Mouse (Mus musculus) MEL (cell line): Measurements from ENCODE around the gene Slc29a3. TPM values are rescaled to one million over a fixed set of nuclear protein-coding genes. Genes with fewer than 3 reads are reported as not detected.

Source experiments
- DNase-seq: peaks from one replicate; pipeline ENCODE4 v3.0.0; 2011; ENCODE audit warnings: low read depth, low spot score
- H3K27ac ChIP-seq: 2 replicates; pipeline ENCODE4 v1.5.1; 2012; ENCODE audit warnings: low read depth, mild to moderate bottlenecking, control low read depth, low read length, moderate library complexity; ENCODE audit not compliant: control insufficient read depth
- H3K27me3 ChIP-seq, 2 experiments: fragments of 150-350 bp in 1 of 2; sonication (generic) in 1 of 2; 2 replicates each; pipeline ENCODE4 v1.6.1; 2012; ENCODE audit warnings: low read length in 2 of 2, mild to moderate bottlenecking in 2 of 2, improper control_type of control experiment in 1 of 2, moderate library complexity in 1 of 2; ENCODE audit not compliant: insufficient read depth in 2 of 2, control insufficient read depth in 1 of 2
- H3K36me3 ChIP-seq, 2 experiments: 2 replicates each; pipeline ENCODE4 v1.6.1; 2012 to 2014; ENCODE audit warnings: low read length in 2 of 2, improper control_type of control experiment in 1 of 2, inconsistent platforms in 1 of 2, mild to moderate bottlenecking in 1 of 2; ENCODE audit not compliant: insufficient read depth in 2 of 2, control insufficient read depth in 1 of 2
- H3K4me1 ChIP-seq, 2 experiments: fragments of 150-350 bp in 1 of 2; sonication (generic) in 1 of 2; 2 replicates each; pipeline ENCODE4 v1.6.1; 2012; ENCODE audit warnings: low read length in 2 of 2, improper control_type of control experiment in 1 of 2, mild to moderate bottlenecking in 1 of 2; ENCODE audit not compliant: insufficient read depth in 2 of 2, control insufficient read depth in 1 of 2
- H3K4me3 ChIP-seq, 2 experiments: fragments of 150-350 bp in 1 of 2; sonication (generic) in 1 of 2; 2 replicates each; pipeline ENCODE4 v1.5.1; 2012; ENCODE audit warnings: low read depth in 2 of 2, low read length in 2 of 2, mild to moderate bottlenecking in 2 of 2, moderate library complexity in 2 of 2, control low read depth in 1 of 2, improper control_type of control experiment in 1 of 2; ENCODE audit not compliant: control insufficient read depth in 1 of 2, insufficient read depth in 1 of 2
- H3K79me2 ChIP-seq: 2 replicates; pipeline ENCODE4 v1.6.1; 2012; ENCODE audit warnings: mild to moderate bottlenecking, low read length, moderate library complexity; ENCODE audit not compliant: control insufficient read depth, poor library complexity, insufficient read depth
- H3K9ac ChIP-seq: 2 replicates; pipeline ENCODE4 v1.6.1; 2012; ENCODE audit warnings: low read depth, mild to moderate bottlenecking, control low read depth, low read length, moderate library complexity; ENCODE audit not compliant: control insufficient read depth, poor library complexity, severe bottlenecking
- H3K9me3 ChIP-seq: fragments of 150-350 bp; sonication (generic); replicated peaks from 2 replicates; pipeline ENCODE4 v1.6.1; 2012; ENCODE audit warnings: mild to moderate bottlenecking, low read length, improper control_type of control experiment, moderate library complexity; ENCODE audit not compliant: insufficient read depth
- BHLHE40 ChIP-seq: IDR thresholded peaks from 2 replicates; pipeline ENCODE4 v1.6.1; 2012; ENCODE audit warnings: low read depth, mild to moderate bottlenecking, inconsistent platforms, low read length, improper control_type of control experiment, borderline replicate concordance
- CHD2 ChIP-seq: IDR thresholded peaks from 2 replicates; pipeline ENCODE4 v1.6.1; 2011; ENCODE audit warnings: low read length, improper control_type of control experiment
- CTCF ChIP-seq, 3 experiments: IDR thresholded peaks in 2 of 3; conservative IDR thresholded peaks in 1 of 3; 2 replicates each; pipeline ENCODE4 v1.5.1; 2011 to 2012; ENCODE audit warnings: low read length in 3 of 3, low read depth in 2 of 3, mild to moderate bottlenecking in 2 of 3, improper control_type of control experiment in 1 of 3, inconsistent platforms in 1 of 3, mixed read lengths in 1 of 3, moderate library complexity in 1 of 3; ENCODE audit not compliant: control insufficient read depth in 1 of 3, insufficient read depth in 1 of 3, poor library complexity in 1 of 3, severe bottlenecking in 1 of 3
- ELF1 ChIP-seq: IDR thresholded peaks from 2 replicates; pipeline ENCODE4 v1.6.1; 2014; ENCODE audit warnings: low read depth, mild to moderate bottlenecking, inconsistent platforms, low read length, improper control_type of control experiment, moderate library complexity
- ETS1 ChIP-seq: IDR thresholded peaks from 2 replicates; pipeline ENCODE4 v1.6.1; 2012; ENCODE audit warnings: low read depth, mild to moderate bottlenecking, inconsistent platforms, low read length, improper control_type of control experiment, moderate library complexity
- GABPA ChIP-seq: IDR thresholded peaks from 2 replicates; pipeline ENCODE4 v1.6.1; 2012; ENCODE audit warnings: low read depth, mild to moderate bottlenecking, inconsistent platforms, low read length, improper control_type of control experiment, moderate library complexity
- HCFC1 ChIP-seq: IDR thresholded peaks from 2 replicates; pipeline ENCODE4 v1.6.1; 2012; ENCODE audit warnings: low read depth, mild to moderate bottlenecking, inconsistent platforms, low read length, improper control_type of control experiment, moderate library complexity
- MAFK ChIP-seq: IDR thresholded peaks from 2 replicates; pipeline ENCODE4 v1.6.1; 2011; ENCODE audit warnings: low read depth, mild to moderate bottlenecking, low read length, improper control_type of control experiment, borderline replicate concordance
- MAX ChIP-seq: IDR thresholded peaks from 2 replicates; pipeline ENCODE4 v1.6.1; 2011; ENCODE audit warnings: low read length, improper control_type of control experiment
- MYB ChIP-seq: IDR thresholded peaks from 2 replicates; pipeline ENCODE4 v1.6.1; 2011; ENCODE audit warnings: mild to moderate bottlenecking, low read depth, low read length, improper control_type of control experiment
- MYC ChIP-seq: IDR thresholded peaks from 2 replicates; pipeline ENCODE4 v1.6.1; 2011; ENCODE audit warnings: low read depth, mild to moderate bottlenecking, low read length, improper control_type of control experiment, moderate library complexity
- NELFE ChIP-seq: IDR thresholded peaks from 2 replicates; pipeline ENCODE4 v1.6.1; 2011; ENCODE audit warnings: low read depth, low read length, improper control_type of control experiment
- POLR2A ChIP-seq, 2 experiments: IDR thresholded peaks; 2 replicates each; pipeline ENCODE4 v1.6.1; 2011 to 2012; ENCODE audit warnings: low read length in 2 of 2, mild to moderate bottlenecking in 2 of 2, control low read depth in 1 of 2, improper control_type of control experiment in 1 of 2, low read depth in 1 of 2, moderate library complexity in 1 of 2; ENCODE audit not compliant: control insufficient read depth in 1 of 2, insufficient read depth in 1 of 2, poor library complexity in 1 of 2
- POLR2AphosphoS2 ChIP-seq: IDR thresholded peaks from 2 replicates; pipeline ENCODE4 v1.6.1; 2011; ENCODE audit warnings: low read length, improper control_type of control experiment
- POLR2AphosphoS5 ChIP-seq: IDR thresholded peaks from 2 replicates; pipeline ENCODE4 v1.6.1; 2012; ENCODE audit warnings: low read depth, borderline replicate concordance, mild to moderate bottlenecking, inconsistent platforms, low read length, moderate library complexity, mixed read lengths
- RAD21 ChIP-seq: IDR thresholded peaks from 2 replicates; pipeline ENCODE4 v1.6.1; 2011; ENCODE audit warnings: mild to moderate bottlenecking, low read depth, low read length, improper control_type of control experiment
- RCOR1 ChIP-seq: IDR thresholded peaks from 2 replicates; pipeline ENCODE4 v1.6.1; 2012; ENCODE audit warnings: low read depth, mild to moderate bottlenecking, inconsistent platforms, low read length, improper control_type of control experiment
- SMC3 ChIP-seq: IDR thresholded peaks from 2 replicates; pipeline ENCODE4 v1.6.1; 2011; ENCODE audit warnings: low read depth, low read length, improper control_type of control experiment
- TCF12 ChIP-seq: IDR thresholded peaks from 2 replicates; pipeline ENCODE4 v1.6.1; 2014; ENCODE audit warnings: low read depth, mild to moderate bottlenecking, inconsistent platforms, low read length, improper control_type of control experiment, moderate library complexity
- USF1 ChIP-seq: IDR thresholded peaks from 2 replicates; pipeline ENCODE4 v1.6.1; 2014; ENCODE audit warnings: low read depth, mild to moderate bottlenecking, inconsistent platforms, low read length, improper control_type of control experiment, moderate library complexity
- ZKSCAN1 ChIP-seq: IDR thresholded peaks from 2 replicates; pipeline ENCODE4 v1.6.1; 2012; ENCODE audit warnings: low read depth, mild to moderate bottlenecking, inconsistent platforms, low read length, improper control_type of control experiment, moderate library complexity
- ZMIZ1 ChIP-seq: IDR thresholded peaks from 2 replicates; pipeline ENCODE4 v1.6.1; 2012; ENCODE audit warnings: low read depth, mild to moderate bottlenecking, inconsistent platforms, low read length, improper control_type of control experiment, moderate library complexity
- ZNF384 ChIP-seq: IDR thresholded peaks from 2 replicates; pipeline ENCODE4 v1.6.1; 2012; ENCODE audit warnings: low read depth, mild to moderate bottlenecking, inconsistent platforms, low read length, improper control_type of control experiment
- polyA plus RNA-seq, 2 experiments: library from polyadenylated mRNA; stranded (reverse) in 1 of 2; unstranded in 1 of 2; fragments of >175 nt in 1 of 2; fragments of >200 nt in 1 of 2; gene quantifications; 2 replicates each; pipeline versions ENCODE4 v1.2.1 to v1.2.4; 2012; ENCODE audit warnings: low replicate concordance in 2 of 2, low read depth in 1 of 2; ENCODE audit not compliant: insufficient read length in 2 of 2, insufficient read depth in 1 of 2, missing spikeins in 1 of 2
- total RNA-seq: library from RNA; depleted of rRNA; stranded (reverse); fragments of 300-350 nt; gene quantifications from 2 replicates; pipeline ENCODE4 v1.2.3, GENCODE M21; 2012

The Slc29a3 gene
- total and polyA plus RNA-seq, 3 experiments, result 2.4 to 46.0 (median 7.7) TPM

- Histone ChIP-seq H3K27me3 (no peaks in the 10 kb centered on the region; a peak in 1 of 4 replicates), H3K4me1 (no peaks in the 10 kb centered on the region), H3K9ac (no peak overlapping the region), H3K79me2 (no peaks in the 10 kb centered on the region), H3K4me3 (no peak overlapping the region), H3K36me3 (no peaks in the 10 kb centered on the region), H3K27ac (no peak overlapping the region)
- DNase-seq, result no peak
- TF ChIP-seq CHD2, result no peak
- no peak for TF ChIP-seq HCFC1
- no peak for TF ChIP-seq CTCF (IDR thresholded peaks at IDR 0.05 in 2 of 3, conservative IDR thresholded peaks at IDR 0.05 in 1 of 3; ENCODE audit: control insufficient read depth in 1 of 3, insufficient read depth in 1 of 3, low read depth in 2 of 3, low read length in 3 of 3, poor library complexity in 1 of 3, severe bottlenecking in 1 of 3)
- TF ChIP-seq, all 39 proteins: peak for 0
- H3K9me3 ChIP-seq, result no peaks in the 10 kb centered on the region
These were observed 16.0 kb upstream of the Slc29a3 start for GRCm38 (mm10) chr10:60768614-60769013.

GRCm38 (mm10) chr10:60767400-60767799 lies 14.8 kb upstream of the Slc29a3 start:
- Histone ChIP-seq H3K9me3 (no peaks in the 10 kb centered on the region), H3K27me3 (no peaks in the 10 kb centered on the region; a peak in 1 of 4 replicates), H3K36me3 (no peaks in the 10 kb centered on the region), H3K79me2 (no peaks in the 10 kb centered on the region), H3K4me3 (no peak overlapping the region), H3K4me1 (no peaks in the 10 kb centered on the region), H3K9ac (no peak overlapping the region), H3K27ac (no peak overlapping the region)
- no peak for DNase-seq
- no peak for TF ChIP-seq BHLHE40
- TF ChIP-seq POLR2AphosphoS2, result no peak
- TF ChIP-seq MAX, result no peak

GRCm38 (mm10) chr10:60762126-60762525 lies 9.5 kb upstream of the Slc29a3 start:
- Histone ChIP-seq H3K9me3 (no peaks in the 10 kb centered on the region), H3K27me3 (no peaks in the 10 kb centered on the region), H3K36me3 (no peaks in the 10 kb centered on the region), H3K9ac (no peak overlapping the region), H3K4me1 (no peaks in the 10 kb centered on the region), H3K27ac (no peak overlapping the region), H3K4me3 (no peak overlapping the region), H3K79me2 (no peaks in the 10 kb centered on the region)
- DNase-seq, result no peak
- TF ChIP-seq GABPA (no peak), NELFE (no peak), ZKSCAN1 (no peak), RCOR1 (no peak), ETS1 (no peak), MYC (no peak), ELF1 (no peak), MAFK (no peak), USF1 (no peak), POLR2AphosphoS5 (no peak), MAX (no peak), POLR2AphosphoS2 (no peak), ZMIZ1 (no peak), POLR2A (IDR thresholded peaks at IDR 0.05; ENCODE audit: control insufficient read depth in 1 of 2, insufficient read depth in 1 of 2, low read depth in 1 of 2, low read length in 2 of 2, poor library complexity in 1 of 2) (no peak), SMC3 (no peak), ZNF384 (no peak), CTCF (IDR thresholded peaks at IDR 0.05 in 2 of 3, conservative IDR thresholded peaks at IDR 0.05 in 1 of 3; ENCODE audit: control insufficient read depth in 1 of 3, insufficient read depth in 1 of 3, low read depth in 2 of 3, low read length in 3 of 3, poor library complexity in 1 of 3, severe bottlenecking in 1 of 3) (no peak), TCF12 (no peak), MYB (no peak), RAD21 (no peak)
